Mouse (Mus musculus) MEL (cell line): Measurements from ENCODE around the gene Chrd. TPM values are rescaled to one million over a fixed set of nuclear protein-coding genes. Genes with fewer than 3 reads are reported as not detected.
A peak's percentile ranks its signal among the peaks of the same experiment; 100 is the strongest.

ENCODE experiments used
- DNase-seq: peaks from one replicate; pipeline ENCODE4 v3.0.0; 2011; ENCODE audit warnings: low read depth, low spot score
- H3K27ac ChIP-seq: 2 replicates; pipeline ENCODE4 v1.5.1; 2012; ENCODE audit warnings: low read depth, mild to moderate bottlenecking, control low read depth, low read length, moderate library complexity; ENCODE audit not compliant: control insufficient read depth
- H3K27me3 ChIP-seq, 2 experiments: fragments of 150-350 bp in 1 of 2; sonication (generic) in 1 of 2; 2 replicates each; pipeline ENCODE4 v1.6.1; 2012; ENCODE audit warnings: low read length in 2 of 2, mild to moderate bottlenecking in 2 of 2, improper control_type of control experiment in 1 of 2, moderate library complexity in 1 of 2; ENCODE audit not compliant: insufficient read depth in 2 of 2, control insufficient read depth in 1 of 2
- H3K36me3 ChIP-seq, 2 experiments: 2 replicates each; pipeline ENCODE4 v1.6.1; 2012 to 2014; ENCODE audit warnings: low read length in 2 of 2, improper control_type of control experiment in 1 of 2, inconsistent platforms in 1 of 2, mild to moderate bottlenecking in 1 of 2; ENCODE audit not compliant: insufficient read depth in 2 of 2, control insufficient read depth in 1 of 2
- H3K4me1 ChIP-seq, 2 experiments: fragments of 150-350 bp in 1 of 2; sonication (generic) in 1 of 2; 2 replicates each; pipeline ENCODE4 v1.6.1; 2012; ENCODE audit warnings: low read length in 2 of 2, improper control_type of control experiment in 1 of 2, mild to moderate bottlenecking in 1 of 2; ENCODE audit not compliant: insufficient read depth in 2 of 2, control insufficient read depth in 1 of 2
- H3K4me3 ChIP-seq, 2 experiments: fragments of 150-350 bp in 1 of 2; sonication (generic) in 1 of 2; 2 replicates each; pipeline ENCODE4 v1.5.1; 2012; ENCODE audit warnings: low read depth in 2 of 2, low read length in 2 of 2, mild to moderate bottlenecking in 2 of 2, moderate library complexity in 2 of 2, control low read depth in 1 of 2, improper control_type of control experiment in 1 of 2; ENCODE audit not compliant: control insufficient read depth in 1 of 2, insufficient read depth in 1 of 2
- H3K79me2 ChIP-seq: 2 replicates; pipeline ENCODE4 v1.6.1; 2012; ENCODE audit warnings: mild to moderate bottlenecking, low read length, moderate library complexity; ENCODE audit not compliant: control insufficient read depth, poor library complexity, insufficient read depth
- H3K9ac ChIP-seq: 2 replicates; pipeline ENCODE4 v1.6.1; 2012; ENCODE audit warnings: low read depth, mild to moderate bottlenecking, control low read depth, low read length, moderate library complexity; ENCODE audit not compliant: control insufficient read depth, poor library complexity, severe bottlenecking
- H3K9me3 ChIP-seq: fragments of 150-350 bp; sonication (generic); replicated peaks from 2 replicates; pipeline ENCODE4 v1.6.1; 2012; ENCODE audit warnings: mild to moderate bottlenecking, low read length, improper control_type of control experiment, moderate library complexity; ENCODE audit not compliant: insufficient read depth
- CHD2 ChIP-seq: IDR thresholded peaks from 2 replicates; pipeline ENCODE4 v1.6.1; 2011; ENCODE audit warnings: low read length, improper control_type of control experiment
- CTCF ChIP-seq, 3 experiments: IDR thresholded peaks in 2 of 3; conservative IDR thresholded peaks in 1 of 3; 2 replicates each; pipeline ENCODE4 v1.5.1; 2011 to 2012; ENCODE audit warnings: low read length in 3 of 3, low read depth in 2 of 3, mild to moderate bottlenecking in 2 of 3, improper control_type of control experiment in 1 of 3, inconsistent platforms in 1 of 3, mixed read lengths in 1 of 3, moderate library complexity in 1 of 3; ENCODE audit not compliant: control insufficient read depth in 1 of 3, insufficient read depth in 1 of 3, poor library complexity in 1 of 3, severe bottlenecking in 1 of 3
- ETS1 ChIP-seq: IDR thresholded peaks from 2 replicates; pipeline ENCODE4 v1.6.1; 2012; ENCODE audit warnings: low read depth, mild to moderate bottlenecking, inconsistent platforms, low read length, improper control_type of control experiment, moderate library complexity
- GABPA ChIP-seq: IDR thresholded peaks from 2 replicates; pipeline ENCODE4 v1.6.1; 2012; ENCODE audit warnings: low read depth, mild to moderate bottlenecking, inconsistent platforms, low read length, improper control_type of control experiment, moderate library complexity
- GATA1 ChIP-seq: IDR thresholded peaks from 2 replicates; pipeline ENCODE4 v1.6.1; 2011; ENCODE audit warnings: low read depth, low read length, improper control_type of control experiment
- MXI1 ChIP-seq: IDR thresholded peaks from 2 replicates; pipeline ENCODE4 v1.6.1; 2011; ENCODE audit warnings: mild to moderate bottlenecking, low read depth, low read length, improper control_type of control experiment
- MYB ChIP-seq: IDR thresholded peaks from 2 replicates; pipeline ENCODE4 v1.6.1; 2011; ENCODE audit warnings: mild to moderate bottlenecking, low read depth, low read length, improper control_type of control experiment
- NRF1 ChIP-seq: IDR thresholded peaks from 2 replicates; pipeline ENCODE4 v1.6.1; 2014; ENCODE audit warnings: low read depth, mild to moderate bottlenecking, inconsistent platforms, low read length, improper control_type of control experiment, moderate library complexity; ENCODE audit not compliant: poor library complexity, insufficient read depth, severe bottlenecking
- POLR2A ChIP-seq, 2 experiments: IDR thresholded peaks; 2 replicates each; pipeline ENCODE4 v1.6.1; 2011 to 2012; ENCODE audit warnings: low read length in 2 of 2, mild to moderate bottlenecking in 2 of 2, control low read depth in 1 of 2, improper control_type of control experiment in 1 of 2, low read depth in 1 of 2, moderate library complexity in 1 of 2; ENCODE audit not compliant: control insufficient read depth in 1 of 2, insufficient read depth in 1 of 2, poor library complexity in 1 of 2
- POLR2AphosphoS5 ChIP-seq: IDR thresholded peaks from 2 replicates; pipeline ENCODE4 v1.6.1; 2012; ENCODE audit warnings: low read depth, borderline replicate concordance, mild to moderate bottlenecking, inconsistent platforms, low read length, moderate library complexity, mixed read lengths
- RAD21 ChIP-seq: IDR thresholded peaks from 2 replicates; pipeline ENCODE4 v1.6.1; 2011; ENCODE audit warnings: mild to moderate bottlenecking, low read depth, low read length, improper control_type of control experiment
- TBP ChIP-seq: IDR thresholded peaks from 2 replicates; pipeline ENCODE4 v1.8.0; 2011; ENCODE audit warnings: low read depth, low read length, improper control_type of control experiment
- TCF12 ChIP-seq: IDR thresholded peaks from 2 replicates; pipeline ENCODE4 v1.6.1; 2014; ENCODE audit warnings: low read depth, mild to moderate bottlenecking, inconsistent platforms, low read length, improper control_type of control experiment, moderate library complexity
- USF1 ChIP-seq: IDR thresholded peaks from 2 replicates; pipeline ENCODE4 v1.6.1; 2014; ENCODE audit warnings: low read depth, mild to moderate bottlenecking, inconsistent platforms, low read length, improper control_type of control experiment, moderate library complexity
- ZNF384 ChIP-seq: IDR thresholded peaks from 2 replicates; pipeline ENCODE4 v1.6.1; 2012; ENCODE audit warnings: low read depth, mild to moderate bottlenecking, inconsistent platforms, low read length, improper control_type of control experiment
- polyA plus RNA-seq, 2 experiments: library from polyadenylated mRNA; stranded (reverse) in 1 of 2; unstranded in 1 of 2; fragments of >175 nt in 1 of 2; fragments of >200 nt in 1 of 2; gene quantifications; 2 replicates each; pipeline versions ENCODE4 v1.2.1 to v1.2.4; 2012; ENCODE audit warnings: low replicate concordance in 2 of 2, low read depth in 1 of 2; ENCODE audit not compliant: insufficient read length in 2 of 2, insufficient read depth in 1 of 2, missing spikeins in 1 of 2
- total RNA-seq: library from RNA; depleted of rRNA; stranded (reverse); fragments of 300-350 nt; gene quantifications from 2 replicates; pipeline ENCODE4 v1.2.3, GENCODE M21; 2012

Chrd gene
- total and polyA plus RNA-seq, 3 experiments, result not detected

- TF ChIP-seq TBP, result no peak
- peak; percentile 82 for TF ChIP-seq TCF12
- peak in 1 of 2 experiments; percentile 48; a peak in 1 of 4 replicates for TF ChIP-seq POLR2A (IDR thresholded peaks at IDR 0.05; ENCODE audit: control insufficient read depth in 1 of 2, insufficient read depth in 1 of 2, low read depth in 1 of 2, low read length in 2 of 2, poor library complexity in 1 of 2)
- TF ChIP-seq POLR2AphosphoS5, result no peak
- TF ChIP-seq CHD2, result no peak
- TF ChIP-seq GABPA, result no peak
- peak; percentile 17; the same call in 1 of the 2 replicates for TF ChIP-seq GATA1
- peak; percentile 23; the same call in 1 of the 2 replicates for TF ChIP-seq MXI1
- no peak for TF ChIP-seq USF1
- no peak for TF ChIP-seq CTCF (IDR thresholded peaks at IDR 0.05 in 2 of 3, conservative IDR thresholded peaks at IDR 0.05 in 1 of 3; ENCODE audit: control insufficient read depth in 1 of 3, insufficient read depth in 1 of 3, low read depth in 2 of 3, low read length in 3 of 3, poor library complexity in 1 of 3, severe bottlenecking in 1 of 3)
- TF ChIP-seq, all 39 proteins: peak for 10
These were observed 42.2 kb upstream of the Chrd start (continued) for GRCm38 (mm10) chr16:20690774-20691173.

GRCm38 (mm10) chr16:20691617-20692016 is 41.3 kb upstream of the Chrd start:
- Histone ChIP-seq H3K27ac (no peak overlapping the region), H3K36me3 (peaks cover 5 to 26% of the 10 kb centered on the region in 2 experiments; a peak in 3 of 4 replicates)
- TF ChIP-seq ZNF384 (peak; percentile 59; the same call in 1 of the 2 replicates), RAD21 (no peak)
- TF ChIP-seq, all 39 proteins: peak for 1
- Histone ChIP-seq H3K9ac (no peak overlapping the region), H3K79me2 (no peaks in the 10 kb centered on the region), H3K4me1 (no peaks in the 10 kb centered on the region), H3K4me3 (no peak overlapping the region), H3K9me3 (no peaks in the 10 kb centered on the region), H3K27me3 (no peaks in the 10 kb centered on the region)
- DNase-seq, result no peak

- Histone ChIP-seq H3K9ac (no peak overlapping the region), H3K36me3 (peaks cover 5 to 22% of the 10 kb centered on the region in 2 experiments; a peak in 3 of 4 replicates), H3K27me3 (no peaks in the 10 kb centered on the region), H3K27ac (no peak overlapping the region), H3K9me3 (no peaks in the 10 kb centered on the region), H3K4me3 (no peak overlapping the region), H3K79me2 (no peaks in the 10 kb centered on the region), H3K4me1 (no peaks in the 10 kb centered on the region)
- no peak for DNase-seq
- TF ChIP-seq ZNF384, result no peak
- TF ChIP-seq MYB, result no peak
- TF ChIP-seq MXI1, result no peak
- TF ChIP-seq TBP, result no peak
- TF ChIP-seq NRF1, result no peak
- TF ChIP-seq ETS1, result no peak
- TF ChIP-seq CTCF (IDR thresholded peaks at IDR 0.05 in 2 of 3, conservative IDR thresholded peaks at IDR 0.05 in 1 of 3; ENCODE audit: control insufficient read depth in 1 of 3, insufficient read depth in 1 of 3, low read depth in 2 of 3, low read length in 3 of 3, poor library complexity in 1 of 3, severe bottlenecking in 1 of 3), result no peak
These were observed 40.5 kb upstream of the Chrd start for GRCm38 (mm10) chr16:20692241-20692965.
